Mouse (Mus musculus) G1E (cell line): ENCODE measurements around the gene Ctse.

ENCODE experiments used
- GATA1 ChIP-seq: IDR thresholded peaks from 2 replicates; pipeline ENCODE4 v1.6.1; 2012; ENCODE audit warnings: borderline replicate concordance, low read length, inconsistent platforms, mixed read lengths
- GATA2 ChIP-seq: IDR thresholded peaks from 2 replicates; pipeline ENCODE4 v1.6.1; 2012; ENCODE audit warnings: low read depth, low read length, inconsistent platforms, borderline replicate concordance

DNA sequence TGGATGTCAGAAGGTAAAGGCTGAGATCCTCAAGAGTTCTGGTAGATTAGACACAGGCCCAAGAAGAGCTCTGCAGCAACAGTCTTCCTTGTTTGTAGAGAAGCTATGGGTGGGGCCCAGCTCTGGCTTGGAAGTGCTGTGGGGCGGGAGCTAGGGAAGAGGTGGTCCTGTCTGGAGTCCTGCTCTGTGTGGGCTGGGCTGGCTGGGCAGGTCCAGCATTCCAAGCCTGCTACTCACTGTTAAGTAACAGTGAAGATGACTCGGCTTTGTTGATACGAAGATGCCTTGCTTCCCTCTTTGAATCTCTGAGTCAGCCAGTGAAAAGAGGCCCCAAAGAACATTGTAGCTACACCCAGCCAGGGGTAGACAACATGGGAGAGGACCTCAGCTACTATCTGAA lies 52.3 kb downstream of the Ctse start:
- no peak for TF ChIP-seq GATA1
- no peak for TF ChIP-seq GATA2
